In the genomic region with DNA sequence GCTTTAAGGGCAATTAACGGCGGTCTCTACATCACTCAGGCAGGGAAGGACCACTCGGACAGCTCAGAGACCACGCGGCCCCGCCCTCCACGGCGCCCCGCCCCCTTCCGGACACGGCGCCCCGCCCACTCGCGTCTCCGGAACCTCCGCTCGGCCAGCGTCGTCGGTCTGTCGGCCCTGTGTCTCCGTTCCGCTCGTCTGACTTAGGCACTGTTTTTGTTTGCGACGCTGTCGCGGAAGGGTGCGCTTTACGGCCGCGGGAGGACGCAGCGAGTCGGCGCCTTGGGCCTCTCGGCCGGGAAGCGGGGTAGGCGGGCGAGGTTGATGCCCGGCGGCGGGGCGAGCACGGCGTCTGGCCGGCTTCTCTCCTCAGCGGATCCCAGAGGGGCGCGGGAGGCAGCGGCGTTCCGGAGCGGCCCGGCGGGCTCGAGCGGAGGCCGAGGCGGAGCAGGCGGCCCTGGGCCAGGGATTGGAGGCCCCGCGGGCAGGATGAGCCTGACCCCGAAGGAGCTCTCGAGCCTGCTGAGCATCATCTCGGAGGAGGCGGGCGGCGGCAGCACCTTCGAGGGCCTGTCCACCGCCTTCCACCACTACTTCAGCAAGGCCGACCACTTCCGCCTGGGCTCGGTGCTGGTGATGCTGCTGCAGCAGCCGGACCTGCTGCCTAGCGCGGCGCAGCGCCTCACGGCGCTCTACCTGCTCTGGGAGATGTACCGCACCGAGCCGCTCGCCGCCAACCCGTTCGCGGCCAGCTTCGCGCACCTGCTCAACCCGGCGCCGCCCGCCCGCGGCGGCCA, we compare ENCODE assay signal across 8 mouse cellular contexts. TPM values are rescaled to one million over a fixed set of nuclear protein-coding genes. Genes with fewer than 3 reads are reported as not detected.
DNase-seq lines count a peak whose midpoint lies in the region; ATAC-seq and TF ChIP-seq lines count a peak whose summit lies in the region.

No protein-coding gene starts in this region.

- H3K27me3 ChIP-seq in embryonic facial prominence, embryonic 15.5 days = no peaks in the 10 kb centered on the region
- no peaks in the 10 kb centered on the region for H3K27me3 ChIP-seq in limb, embryonic 14.5 days (ENCODE audit: control insufficient read depth, insufficient read depth, low read length)
- no peaks in the 10 kb centered on the region for H3K27me3 ChIP-seq in midbrain, postnatal 0 days (ENCODE audit: insufficient read depth, low read length)

- H3K27ac ChIP-seq in bone marrow, adult 2 months (ENCODE audit: control insufficient read depth, insufficient read depth, low read depth, low read length, poor library complexity) = peak overlapping the region; percentile 98
- peak overlapping the region; percentile 91 for H3K27ac ChIP-seq in embryonic facial prominence, embryonic 15.5 days (replicated peaks)
- H3K27ac ChIP-seq in limb, embryonic 14.5 days (replicated peaks; ENCODE audit: low read depth, low read length) = peak overlapping the region; percentile 88
- H3K27ac ChIP-seq in midbrain, postnatal 0 days (ENCODE audit: low read depth, low read length) = peak overlapping the region; percentile 90

- DNase-seq in 416B (ENCODE audit: low read depth) = peak; percentile 98
- peak; percentile 98 for DNase-seq in heart, adult 8-10 months (ENCODE audit: low spot score)
- peak; percentile 99 for DNase-seq in kidney, adult 9 months
- DNase-seq in limb, embryonic 14.5 days (ENCODE audit: low spot score) = peak; percentile 97
- DNase-seq in midbrain, postnatal 0 days (ENCODE audit: low spot score) = peak; percentile 98
- DNase-seq in spleen, postnatal 14 days (ENCODE audit: low spot score in 2 of 2) = peak; percentile 95 to 97

- peak; percentile 91 for ATAC-seq in embryonic facial prominence, embryonic 15.5 days (ENCODE audit: insufficient number of reproducible peaks, low FRiP score, low TSS enrichment, low read depth)
- ATAC-seq in limb, embryonic 14.5 days (ENCODE audit: low FRiP score, low read depth) = peak; percentile 93
- peak; percentile 93 for ATAC-seq in midbrain, postnatal 0 days (ENCODE audit: low FRiP score)

- H3K36me3 ChIP-seq in embryonic facial prominence, embryonic 15.5 days = peaks cover 26% of the 10 kb centered on the region
- peaks cover 35% of the 10 kb centered on the region for H3K36me3 ChIP-seq in limb, embryonic 14.5 days (ENCODE audit: control insufficient read depth, insufficient read depth, low read length)
- H3K36me3 ChIP-seq in midbrain, postnatal 0 days (ENCODE audit: insufficient read depth, low read length) = peaks cover 19% of the 10 kb centered on the region

- WGBS in bone marrow, adult 2 months = under 1% methylated on average over 100 of the region's 100 CpGs
- under 1% methylated on average over 95 of the region's 100 CpGs for WGBS in embryonic facial prominence, embryonic 15.5 days
- under 1% methylated on average over 84 of the region's 100 CpGs for WGBS in limb, embryonic 14.5 days
- WGBS in midbrain, postnatal 0 days = under 1% methylated on average over 89 of the region's 100 CpGs

- TF ChIP-seq POLR2A in bone marrow, adult 2 months (IDR thresholded peaks at IDR 0.05; ENCODE audit: borderline replicate concordance, control insufficient read depth, low read depth, low read length) = peak; percentile 91
- TF ChIP-seq POLR2A in limb, embryonic 14.5 days (IDR thresholded peaks at IDR 0.05; ENCODE audit: borderline replicate concordance, extremely low read depth, insufficient read depth, insufficient read length) = peak; percentile 54; the same call in 1 of the 2 replicates

- peak overlapping the region; percentile 81 for H3K4me2 ChIP-seq in embryonic facial prominence, embryonic 15.5 days (replicated peaks)
- H3K4me2 ChIP-seq in limb, embryonic 14.5 days (replicated peaks; ENCODE audit: low read depth, low read length, severe bottlenecking) = peak overlapping the region; percentile 67
- H3K4me2 ChIP-seq in midbrain, postnatal 0 days (ENCODE audit: low read depth, low read length, poor library complexity, severe bottlenecking) = peak overlapping the region; percentile 76

- no peaks in the 10 kb centered on the region; the same call in 1 of the 2 replicates for H3K4me1 ChIP-seq in bone marrow, adult 2 months (ENCODE audit: control insufficient read depth, insufficient read depth, low read length)
- H3K4me1 ChIP-seq in embryonic facial prominence, embryonic 15.5 days = peaks cover 19% of the 10 kb centered on the region
- peaks cover 18% of the 10 kb centered on the region for H3K4me1 ChIP-seq in limb, embryonic 14.5 days (ENCODE audit: control insufficient read depth, insufficient read depth, low read length)
- peaks cover 4% of the 10 kb centered on the region; the same call in 1 of the 2 replicates for H3K4me1 ChIP-seq in midbrain, postnatal 0 days (ENCODE audit: insufficient read depth, low read length)

- no peaks in the 10 kb centered on the region for H3K9me3 ChIP-seq in embryonic facial prominence, embryonic 15.5 days (replicated peaks)
- peaks cover 8% of the 10 kb centered on the region for H3K9me3 ChIP-seq in limb, embryonic 14.5 days (ENCODE audit: control insufficient read depth, low read length)
- no peaks in the 10 kb centered on the region for H3K9me3 ChIP-seq in midbrain, postnatal 0 days (ENCODE audit: low read length)

- H3K4me3 ChIP-seq in bone marrow, adult 2 months (replicated peaks; ENCODE audit: control insufficient read depth, low read depth, low read length) = peak overlapping the region; percentile 91
- peak overlapping the region; percentile 90 for H3K4me3 ChIP-seq in embryonic facial prominence, embryonic 15.5 days (replicated peaks)
- H3K4me3 ChIP-seq in limb, embryonic 14.5 days (replicated peaks; ENCODE audit: low read length) = peak overlapping the region; percentile 92
- H3K4me3 ChIP-seq in midbrain, postnatal 0 days (ENCODE audit: low read depth, low read length) = peak overlapping the region; percentile 97

- H3K9ac ChIP-seq in embryonic facial prominence, embryonic 15.5 days = peak overlapping the region; percentile 82
- peak overlapping the region; percentile 91 for H3K9ac ChIP-seq in limb, embryonic 14.5 days (ENCODE audit: low read depth, low read length, severe bottlenecking)
- peak overlapping the region; percentile 96 for H3K9ac ChIP-seq in midbrain, postnatal 0 days (replicated peaks; ENCODE audit: low read length, poor library complexity, severe bottlenecking)

- TF ChIP-seq CTCF in bone marrow, adult 2 months (IDR thresholded peaks at IDR 0.05; ENCODE audit: control insufficient read depth, insufficient read depth, low read length) = no peak
- no peak for TF ChIP-seq CTCF in midbrain, postnatal 0 days (IDR thresholded peaks at IDR 0.05)

RNA-seq across cellular contexts. Expression of a gene that starts 0.9 kb away (rescaled TPM):
- polyA plus RNA-seq in bone marrow, adult 2 months (2011; ENCODE audit: insufficient read depth, insufficient read length, low replicate concordance, missing spikeins) = 17.5 and 18.8 TPM in 2 replicates
- 19.4 and 21.2 TPM in 2 replicates for polyA plus RNA-seq in embryonic facial prominence, embryonic 15.5 days (2015; fragmentation: Nextera tagmentation; extraction: Ambion mirVana)
- 10 to 100 TPM; 13.3 to 15.1 (median 14.3) TPM for total RNA-seq in heart, adult 8-10 months (2022)
- 23.8 and 27.6 TPM in 2 replicates for polyA plus RNA-seq in limb, embryonic 14.5 days (2012; rRNA removed)
- 28.2 and 30.6 TPM in 2 replicates for polyA plus RNA-seq in limb, embryonic 14.5 days (2014; fragmentation: Nextera tagmentation; extraction: Ambion mirVana)
- 28.8 and 32.3 TPM in 2 replicates for total RNA-seq in midbrain, postnatal 0 days (2014; rRNA removed)
- 9.4 and 9.6 TPM in 2 replicates for polyA plus RNA-seq in midbrain, postnatal 0 days (2015; fragmentation: Nextera tagmentation; extraction: Ambion mirVana)

RNA-seq across cellular contexts. Expression of a gene that starts 41.5 kb away (rescaled TPM):
- 4.9 and 12.8 TPM in 2 replicates for polyA plus RNA-seq in bone marrow, adult 2 months (2011; ENCODE audit: insufficient read depth, insufficient read length, low replicate concordance, missing spikeins)
- 36.0 and 36.7 TPM in 2 replicates for polyA plus RNA-seq in embryonic facial prominence, embryonic 15.5 days (2015; fragmentation: Nextera tagmentation; extraction: Ambion mirVana)
- 1 to 10 TPM; 6.2 to 9.5 (median 7.8) TPM for total RNA-seq in heart, adult 8-10 months (2022)
- polyA plus RNA-seq in limb, embryonic 14.5 days (2012; rRNA removed) = 27.6 and 29.3 TPM in 2 replicates
- 27.0 and 29.4 TPM in 2 replicates for polyA plus RNA-seq in limb, embryonic 14.5 days (2014; fragmentation: Nextera tagmentation; extraction: Ambion mirVana)
- 13.0 and 22.2 TPM in 2 replicates for total RNA-seq in midbrain, postnatal 0 days (2014; rRNA removed)
- polyA plus RNA-seq in midbrain, postnatal 0 days (2015; fragmentation: Nextera tagmentation; extraction: Ambion mirVana) = 16.5 and 20.6 TPM in 2 replicates

RNA-seq across cellular contexts. Expression of a gene that starts 57.2 kb away (rescaled TPM):
- 31.6 and 151 TPM in 2 replicates for polyA plus RNA-seq in bone marrow, adult 2 months (2011; ENCODE audit: insufficient read depth, insufficient read length, low replicate concordance, missing spikeins)
- polyA plus RNA-seq in embryonic facial prominence, embryonic 15.5 days (2015; fragmentation: Nextera tagmentation; extraction: Ambion mirVana) = 12.7 and 14.1 TPM in 2 replicates
- 1 to 10 TPM; 5.6 to 8.9 (median 5.8) TPM for total RNA-seq in heart, adult 8-10 months (2022)
- polyA plus RNA-seq in limb, embryonic 14.5 days (2012; rRNA removed) = 14.3 TPM in 2 replicates
- 10.7 and 11.5 TPM in 2 replicates for polyA plus RNA-seq in limb, embryonic 14.5 days (2014; fragmentation: Nextera tagmentation; extraction: Ambion mirVana)
- total RNA-seq in midbrain, postnatal 0 days (2014; rRNA removed) = 18.3 and 20.2 TPM in 2 replicates
- 8.5 TPM in 2 replicates for polyA plus RNA-seq in midbrain, postnatal 0 days (2015; fragmentation: Nextera tagmentation; extraction: Ambion mirVana)

Comparison
In these comparisons a context has a peak if more than half of its experiments do, and no peak if none do; other contexts are left out.
1. Peak in every context shown above with its lines: DNase-seq, ATAC-seq, H3K4me3 ChIP-seq and H3K27ac ChIP-seq.